Mouse (Mus musculus) skeletal muscle tissue, adult 2 months (tissue): ENCODE results near the gene Itpripl1.
"Not testable (repeated sequence)": the region's sequence is repeated elsewhere in the genome, so short reads cannot be mapped to it uniquely, and the experiment has no call there.

Source experiments
- DNase-seq: peaks from one replicate; pipeline ENCODE4 v3.0.0-alpha.2; 2012; ENCODE audit warnings: low read depth, low spot score

Gene Itpripl1

DNA sequence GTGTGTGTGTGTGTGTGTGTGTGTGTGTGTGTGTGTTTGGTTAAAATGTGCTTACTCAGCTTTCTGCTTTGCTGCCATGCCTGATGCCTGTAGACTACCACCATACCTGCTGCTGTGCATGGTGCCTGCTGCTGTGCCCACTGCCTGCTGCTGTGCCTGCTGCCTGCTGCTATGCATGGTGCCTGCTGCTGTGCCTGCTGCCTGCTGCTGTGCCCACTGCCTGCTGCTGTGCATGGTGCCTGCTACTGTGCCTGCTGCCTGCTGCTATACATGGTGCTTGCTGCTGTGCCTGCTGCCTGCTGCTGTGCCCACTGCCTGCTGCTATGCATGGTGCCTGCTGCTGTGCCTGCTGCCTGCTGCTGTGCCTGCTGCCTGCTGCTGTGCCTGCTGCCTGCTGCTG, 53.1 kb downstream of the Itpripl1 start:
- DNase-seq = not testable (repeated sequence)
